Mouse (Mus musculus) limb, embryonic 11.5 days (tissue): ENCODE measurements at regions not wholly inside any gene's neighbourhood (a gene's known extent, or its start where the extent isn't known, plus 50 kb on each side); places are given as distances from the start of the nearest gene placed in this dataset.

ENCODE experiments used
- ATAC-seq: fragments of 200-750 bp; cut with Nextera tagmentation; 2 replicates; pipeline ENCODE4 v1.8.0; 2017; ENCODE audit warnings: low read depth; ENCODE audit not compliant: insufficient number of reproducible peaks, low FRiP score, low TSS enrichment
- DNase-seq: peaks from one replicate; pipeline ENCODE4 v3.0.0-alpha.2; 2015; ENCODE audit warnings: low spot score
- H3K27ac ChIP-seq: fragments of 300-500 bp; sonication (generic); replicated peaks from 2 replicates; pipeline ENCODE4 v1.5.1; 2014; ENCODE audit warnings: low read depth, mild to moderate bottlenecking, low read length
- H3K27me3 ChIP-seq: fragments of 300-500 bp; sonication (generic); 2 replicates; pipeline ENCODE4 v1.6.1; 2014; ENCODE audit warnings: mild to moderate bottlenecking, low read length, mixed read lengths; ENCODE audit not compliant: control insufficient read depth, insufficient read depth
- H3K36me3 ChIP-seq: fragments of 300-500 bp; sonication (generic); 2 replicates; pipeline ENCODE4 v1.6.1; 2014; ENCODE audit warnings: mild to moderate bottlenecking, low read length, moderate library complexity, mixed read lengths; ENCODE audit not compliant: control insufficient read depth, insufficient read depth
- H3K4me1 ChIP-seq: fragments of 300-500 bp; sonication (generic); 2 replicates; pipeline ENCODE4 v1.6.1; 2014; ENCODE audit warnings: low read length, mixed read lengths; ENCODE audit not compliant: control insufficient read depth, insufficient read depth
- H3K4me2 ChIP-seq: fragments of 300-500 bp; sonication (generic); 2 replicates; pipeline ENCODE4 v1.6.1; 2014; ENCODE audit warnings: low read depth, mild to moderate bottlenecking, moderate library complexity; ENCODE audit not compliant: severe bottlenecking
- H3K4me3 ChIP-seq: fragments of 300-500 bp; sonication (generic); 2 replicates; pipeline ENCODE4 v1.5.1; 2014; ENCODE audit warnings: low read depth, low read length
- H3K9ac ChIP-seq: fragments of 300-500 bp; sonication (generic); 2 replicates; pipeline ENCODE4 v1.6.1; 2014; ENCODE audit warnings: mild to moderate bottlenecking, low read length
- H3K9me3 ChIP-seq: fragments of 300-500 bp; sonication (generic); 2 replicates; pipeline ENCODE4 v1.6.1; 2016; ENCODE audit warnings: low read length; ENCODE audit not compliant: control insufficient read depth
- WGBS: fragments of 180-500 bp; shearing (Covaris S2); extraction: QIAGEN DNeasy Blood & Tissue Kit; methylation state at CpG from one replicate; pipeline ENCODE4 v1.1.7; 2014; 5-methylcytosine and 5-hydroxymethylcytosine counted together

GRCm38 (mm10) chr3:139828581-139828980 lies 623.1 kb downstream of the Stpg2 start:
- Histone ChIP-seq H3K27ac (no peak overlapping the region), H3K4me1 (no peaks in the 10 kb centered on the region), H3K9me3 (no peaks in the 10 kb centered on the region), H3K4me3 (no peak overlapping the region), H3K27me3 (no peaks in the 10 kb centered on the region), H3K4me2 (no peak overlapping the region), H3K36me3 (no peaks in the 10 kb centered on the region), H3K9ac (no peak overlapping the region)
- ATAC-seq = no peak
- no peak for DNase-seq
- WGBS = 75% methylated on average over 2 of the region's 2 CpGs

DNA sequence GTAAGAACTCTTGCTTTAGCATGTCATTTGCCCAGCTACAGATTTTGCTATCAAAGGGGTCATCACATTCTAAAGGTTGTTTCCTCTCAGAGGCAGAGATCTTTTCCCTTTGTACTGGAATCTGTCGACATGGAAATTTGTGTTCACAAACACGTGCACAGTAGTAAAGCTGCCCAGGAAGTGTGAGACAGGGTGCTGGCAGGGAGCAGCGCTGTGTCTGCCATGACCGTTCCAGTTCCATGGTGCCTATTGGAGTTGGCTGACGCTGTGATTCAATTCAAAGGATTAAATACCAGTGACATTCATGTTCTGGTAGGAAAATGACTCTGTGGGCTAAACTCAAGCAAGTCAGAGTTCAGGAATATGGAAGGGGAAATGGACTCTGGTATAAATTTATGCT lies 627.1 kb downstream of the Stpg2 start:
- H3K9ac ChIP-seq = no peak overlapping the region
- H3K4me2 ChIP-seq = no peak overlapping the region
- no peaks in the 10 kb centered on the region for H3K27me3 ChIP-seq
- WGBS = 83% methylated on average over 5 of the region's 5 CpGs
- ATAC-seq = no peak
- H3K36me3 ChIP-seq = no peaks in the 10 kb centered on the region
- no peak for DNase-seq
- H3K4me3 ChIP-seq = no peak overlapping the region
- H3K27ac ChIP-seq = no peak overlapping the region
- H3K9me3 ChIP-seq = no peaks in the 10 kb centered on the region
- no peaks in the 10 kb centered on the region for H3K4me1 ChIP-seq

DNA sequence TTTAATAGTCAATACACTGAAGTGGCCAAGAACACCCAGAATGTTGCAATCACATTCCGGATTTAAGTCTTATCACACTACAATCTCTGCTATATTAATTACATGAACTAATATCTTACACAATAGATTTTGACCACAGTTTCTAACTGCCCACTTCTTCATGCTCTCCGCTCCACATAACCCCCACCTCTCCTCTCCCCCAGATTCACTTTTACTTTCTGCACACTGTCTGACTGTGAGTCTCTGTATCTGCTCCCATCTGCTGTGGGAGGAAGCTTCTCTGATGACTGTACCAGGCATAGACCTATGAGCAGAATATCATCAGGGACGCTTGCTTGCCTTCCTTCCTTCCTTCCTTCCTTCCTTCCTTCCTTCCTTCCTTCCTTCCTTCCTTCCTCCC lies 636.5 kb downstream of the Stpg2 start:
- 87% methylated on average over 3 of the region's 3 CpGs for WGBS
- Histone ChIP-seq H3K4me2 (no peak overlapping the region), H3K27ac (no peak overlapping the region), H3K36me3 (no peaks in the 10 kb centered on the region), H3K9ac (no peak overlapping the region), H3K9me3 (no peaks in the 10 kb centered on the region), H3K4me3 (no peak overlapping the region), H3K27me3 (no peaks in the 10 kb centered on the region), H3K4me1 (no peaks in the 10 kb centered on the region)
- ATAC-seq (no peak), DNase-seq (no peak)

DNA sequence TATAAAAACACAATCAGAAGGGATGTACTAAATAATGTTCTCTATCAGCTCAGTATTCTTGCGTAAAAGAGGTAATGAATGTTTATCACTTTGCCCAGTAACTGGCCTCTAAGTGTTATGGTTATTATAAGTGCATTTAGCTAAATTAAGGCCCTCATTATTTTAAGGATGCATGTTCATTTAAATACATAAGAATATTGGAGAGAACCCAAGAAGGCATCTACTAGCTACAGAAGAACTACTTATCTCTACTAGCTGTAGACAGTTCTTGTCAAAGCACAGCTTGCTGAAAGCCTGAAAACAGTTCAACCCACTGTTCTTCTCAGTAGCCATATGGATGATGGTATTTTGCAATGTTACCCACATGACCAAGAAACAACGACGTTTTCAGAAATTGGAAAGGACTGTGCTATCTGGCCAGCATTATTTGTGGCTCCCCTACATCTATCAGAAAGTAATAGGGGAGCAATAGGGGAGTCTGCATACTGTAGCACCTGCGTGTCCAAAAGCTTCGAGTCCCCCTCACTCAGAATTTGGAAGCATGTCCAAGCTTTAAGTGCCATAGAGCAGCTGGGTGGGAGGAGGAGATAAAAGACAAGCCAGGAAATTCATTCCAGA lies 637.6 kb downstream of the Stpg2 start:
- Histone ChIP-seq H3K4me3 (no peak overlapping the region), H3K4me1 (no peaks in the 10 kb centered on the region), H3K9me3 (no peaks in the 10 kb centered on the region), H3K27ac (no peak overlapping the region), H3K36me3 (no peaks in the 10 kb centered on the region), H3K27me3 (no peaks in the 10 kb centered on the region), H3K4me2 (no peak overlapping the region), H3K9ac (no peak overlapping the region)
- no peak for ATAC-seq
- DNase-seq = no peak
- 84% methylated on average over 5 of the region's 5 CpGs for WGBS

DNA sequence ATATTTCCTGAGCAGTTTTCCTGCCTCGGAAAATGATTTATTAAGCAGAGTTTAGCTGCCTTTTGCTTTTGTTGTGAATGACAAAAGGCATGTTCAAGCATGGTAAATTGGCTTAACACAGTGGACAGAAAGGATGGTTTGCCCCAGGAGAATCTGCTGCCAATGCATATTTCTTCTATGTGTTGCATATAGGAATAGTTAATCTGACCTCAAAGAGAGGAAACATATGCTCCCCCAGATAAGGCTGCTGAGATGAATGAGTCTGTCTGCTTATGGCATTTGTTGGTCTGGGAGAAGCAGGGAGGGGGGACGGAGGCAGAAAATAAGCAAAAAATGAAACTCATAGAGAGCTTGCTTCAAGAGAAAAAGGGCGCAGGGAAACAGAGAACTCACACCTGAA lies 638.9 kb downstream of the Stpg2 start:
- Histone ChIP-seq H3K27me3 (no peaks in the 10 kb centered on the region), H3K36me3 (no peaks in the 10 kb centered on the region), H3K27ac (no peak overlapping the region), H3K4me2 (no peak overlapping the region), H3K9ac (no peak overlapping the region), H3K4me1 (no peaks in the 10 kb centered on the region), H3K9me3 (no peaks in the 10 kb centered on the region), H3K4me3 (no peak overlapping the region)
- ATAC-seq (no peak), DNase-seq (no peak)
- 77% methylated on average over 3 of the region's 3 CpGs for WGBS

GRCm38 (mm10) chr3:139847826-139848225 lies 642.3 kb downstream of the Stpg2 start:
- DNase-seq (no peak), ATAC-seq (no peak)
- H3K27me3 ChIP-seq = no peaks in the 10 kb centered on the region
- no peaks in the 10 kb centered on the region for H3K4me1 ChIP-seq
- no peak overlapping the region for H3K4me2 ChIP-seq
- no peak overlapping the region for H3K9ac ChIP-seq
- 79% methylated on average over 5 of the region's 5 CpGs for WGBS
- H3K4me3 ChIP-seq = no peak overlapping the region
- H3K27ac ChIP-seq = no peak overlapping the region
- no peaks in the 10 kb centered on the region for H3K36me3 ChIP-seq
- H3K9me3 ChIP-seq = no peaks in the 10 kb centered on the region

DNA sequence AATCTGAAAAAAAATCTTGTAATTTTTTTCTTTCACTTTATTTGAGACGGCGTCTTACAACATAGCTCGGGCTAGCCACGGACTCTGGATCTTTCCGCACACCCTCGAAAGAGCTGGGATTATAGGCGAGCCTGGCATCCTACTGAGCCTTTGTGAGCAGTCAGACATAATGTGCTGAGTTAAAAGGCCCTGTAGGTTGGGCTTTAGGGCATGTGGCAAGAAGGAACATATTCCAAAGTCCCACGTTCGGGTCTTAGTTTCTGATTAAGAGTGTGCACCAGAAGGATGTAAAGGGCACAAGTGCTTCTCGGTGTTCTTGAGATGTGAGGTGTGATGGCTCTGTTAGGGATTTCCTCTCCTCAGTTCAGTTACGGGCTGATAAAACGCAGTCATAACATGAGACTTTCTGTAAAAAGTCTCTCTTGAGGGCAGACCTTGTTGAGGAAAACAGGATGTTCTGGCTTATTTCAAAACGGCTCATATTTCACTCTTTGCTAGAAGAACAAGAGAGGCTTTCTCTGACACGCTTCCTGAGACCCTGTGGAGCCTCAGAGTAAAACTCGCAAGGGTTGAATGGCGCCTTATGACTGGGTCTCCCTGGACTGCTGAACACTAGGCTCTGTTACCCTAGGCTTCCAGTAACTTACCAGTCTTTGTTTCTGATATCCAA lies 654.6 kb downstream of the Stpg2 start:
- 26% methylated on average over 16 of the region's 16 CpGs for WGBS
- DNase-seq = peak; percentile 72
- peak overlapping the region; percentile 21 for H3K4me2 ChIP-seq

DNA sequence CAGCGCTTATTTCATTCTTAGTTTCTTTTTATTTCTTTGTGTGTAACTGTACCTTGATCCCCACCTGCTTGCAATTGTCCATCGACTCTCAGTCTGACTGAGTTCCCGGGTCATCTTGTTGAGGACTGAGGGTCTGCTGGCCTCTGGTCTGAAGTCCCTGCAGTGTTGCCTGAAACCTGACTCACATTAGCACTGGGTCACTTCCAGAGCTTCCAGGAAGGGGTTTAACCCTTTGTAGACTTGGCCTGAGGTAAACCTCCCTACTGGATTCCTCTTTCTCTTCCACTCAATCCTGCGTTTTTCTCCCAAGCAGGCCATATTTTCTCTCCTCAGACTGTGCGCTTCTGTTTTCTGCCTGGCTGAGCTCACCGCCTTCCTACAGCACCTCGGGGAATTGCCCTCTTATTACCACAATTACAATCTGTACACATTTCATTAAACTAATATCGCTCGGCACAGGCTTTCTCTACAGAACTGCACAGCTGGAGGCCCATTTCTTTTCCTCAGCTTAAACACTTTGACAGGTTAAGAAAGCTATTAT lies 655.4 kb downstream of the Stpg2 start:
- ATAC-seq = peak; percentile 81

More for the DNA sequence above, 654.6 kb downstream of the Stpg2 start:
- no peaks in the 10 kb centered on the region for H3K36me3 ChIP-seq
- H3K4me3 ChIP-seq = no peak overlapping the region
- peaks cover 5% of the 10 kb centered on the region; the same call in 1 of the 2 replicates for H3K4me1 ChIP-seq
- no peaks in the 10 kb centered on the region for H3K9me3 ChIP-seq
- H3K9ac ChIP-seq = no peak overlapping the region
- ATAC-seq = peak; percentile 91
- H3K27me3 ChIP-seq = no peaks in the 10 kb centered on the region
- H3K27ac ChIP-seq = peak overlapping the region; percentile 92

More for the DNA sequence above, 655.4 kb downstream of the Stpg2 start:
- Histone ChIP-seq H3K9ac (no peak overlapping the region), H3K36me3 (no peaks in the 10 kb centered on the region), H3K4me2 (peak overlapping the region; percentile 21; the same call in 1 of the 2 replicates), H3K4me3 (no peak overlapping the region), H3K27me3 (no peaks in the 10 kb centered on the region), H3K9me3 (no peaks in the 10 kb centered on the region), H3K27ac (peak overlapping the region; percentile 92), H3K4me1 (peaks cover 5% of the 10 kb centered on the region; the same call in 1 of the 2 replicates)
- WGBS = 11% methylated on average over 9 of the region's 9 CpGs
- peak; percentile 71 for DNase-seq
